Mouse (Mus musculus) forebrain, postnatal 0 days (tissue): ENCODE measurements around the gene Prdm2. TPM values are rescaled to one million over a fixed set of nuclear protein-coding genes. Genes with fewer than 3 reads are reported as not detected.

Experiments
- ATAC-seq: fragments of 200-750 bp; cut with Nextera tagmentation; 2 replicates; pipeline ENCODE4 v1.8.0; 2017; ENCODE audit warnings: mild to moderate bottlenecking, moderate library complexity
- DNase-seq: peaks from one replicate; pipeline ENCODE4 v3.0.0-alpha.2; 2015
- H3K27ac ChIP-seq: fragments of 300-500 bp; sonication (generic); 2 replicates; pipeline ENCODE4 v1.5.1; 2014; ENCODE audit warnings: low read depth, mild to moderate bottlenecking, antibody characterized with exemption, low read length, moderate library complexity, mixed read lengths
- H3K27me3 ChIP-seq: fragments of 300-500 bp; sonication (generic); 2 replicates; pipeline ENCODE4 v1.6.1; 2014; ENCODE audit warnings: mild to moderate bottlenecking, low read length, mixed read lengths; ENCODE audit not compliant: insufficient read depth
- H3K36me3 ChIP-seq: fragments of 300-500 bp; sonication (generic); 2 replicates; pipeline ENCODE4 v1.6.1; 2014; ENCODE audit warnings: mild to moderate bottlenecking, moderate library complexity; ENCODE audit not compliant: insufficient read depth
- H3K4me1 ChIP-seq: fragments of 300-500 bp; sonication (generic); 2 replicates; pipeline ENCODE4 v1.6.1; 2014; ENCODE audit warnings: antibody characterized with exemption; ENCODE audit not compliant: insufficient read depth
- H3K4me2 ChIP-seq: fragments of 300-500 bp; sonication (generic); 2 replicates; pipeline ENCODE4 v1.6.1; 2014; ENCODE audit warnings: low read depth, mild to moderate bottlenecking, moderate library complexity
- H3K4me3 ChIP-seq: fragments of 300-500 bp; sonication (generic); 2 replicates; pipeline ENCODE4 v1.5.1; 2014; ENCODE audit warnings: low read depth, low read length, mixed read lengths
- H3K9ac ChIP-seq: fragments of 300-500 bp; sonication (generic); 2 replicates; pipeline ENCODE4 v1.6.1; 2014; ENCODE audit warnings: mild to moderate bottlenecking
- H3K9me3 ChIP-seq: fragments of 300-500 bp; sonication (generic); 2 replicates; pipeline ENCODE4 v1.6.1; 2016; ENCODE audit warnings: low read length
- CTCF ChIP-seq: sonication (generic); IDR thresholded peaks from 2 replicates; pipeline ENCODE4 v1.5.1; 2016; ENCODE audit warnings: antibody characterized with exemption, control low read depth, low read depth
- WGBS: fragments of 180-500 bp; shearing (Covaris S2); extraction: QIAGEN DNeasy Blood & Tissue Kit; methylation state at CpG from one replicate; pipeline ENCODE4 v1.1.7; 2014; 5-methylcytosine and 5-hydroxymethylcytosine counted together
- polyA plus RNA-seq: library from polyadenylated mRNA; unstranded; fragments of >200 nt; fragmentation: Nextera tagmentation; extraction: Ambion mirVana; gene quantifications from 2 replicates; pipeline ENCODE4 v1.2.1, GENCODE M21; 2015
- total RNA-seq: library from RNA; depleted of rRNA; stranded (reverse); fragments of >200 nt; gene quantifications from 2 replicates; pipeline ENCODE4 v1.2.3, GENCODE M21; 2014

Prdm2 gene
- total and polyA plus RNA-seq, 2 experiments from 2014 or later, result 12.1 to 23.7 TPM

- Histone ChIP-seq H3K4me3 (no peak overlapping the region), H3K9me3 (no peaks in the 10 kb centered on the region), H3K36me3 (no peaks in the 10 kb centered on the region), H3K9ac (no peak overlapping the region), H3K27me3 (no peaks in the 10 kb centered on the region), H3K27ac (no peak overlapping the region), H3K4me1 (no peaks in the 10 kb centered on the region), H3K4me2 (no peak overlapping the region)
- ATAC-seq, result no peak
- no peak for DNase-seq
- 68% methylated on average over 11 of the region's 11 CpGs for WGBS
- TF ChIP-seq CTCF, result no peak
Measured at GRCm38 (mm10) chr4:143099288-143100039, 113.3 kb downstream of the Prdm2 start.

- 51% methylated on average over 12 of the region's 12 CpGs for WGBS
- ATAC-seq, result no peak; the same call in 1 of the 2 replicates
- Histone ChIP-seq H3K27me3 (no peaks in the 10 kb centered on the region), H3K4me2 (no peak overlapping the region), H3K36me3 (no peaks in the 10 kb centered on the region), H3K9me3 (no peaks in the 10 kb centered on the region), H3K27ac (no peak overlapping the region), H3K4me3 (no peak overlapping the region), H3K4me1 (no peaks in the 10 kb centered on the region), H3K9ac (no peak overlapping the region)
- DNase-seq, result no peak
- TF ChIP-seq CTCF, result no peak
Measured at GRCm38 (mm10) chr4:143092082-143092701, 120.6 kb downstream of the Prdm2 start.

GRCm38 (mm10) chr4:143090551-143090950, 122.2 kb downstream of the Prdm2 start:
- WGBS, result 94% methylated on average over 3 of the region's 3 CpGs
- Histone ChIP-seq H3K9me3 (no peaks in the 10 kb centered on the region), H3K27me3 (no peaks in the 10 kb centered on the region), H3K4me1 (no peaks in the 10 kb centered on the region), H3K9ac (no peak overlapping the region), H3K27ac (no peak overlapping the region), H3K4me2 (no peak overlapping the region), H3K36me3 (no peaks in the 10 kb centered on the region), H3K4me3 (no peak overlapping the region)
- no peak for DNase-seq
- 0 out of 2 replicates have a peak, but pooled peaks have one; percentile 7 for TF ChIP-seq CTCF
- no peak for ATAC-seq

GRCm38 (mm10) chr4:143074071-143074765, 138.6 kb downstream of the Prdm2 start:
- Histone ChIP-seq H3K9ac (peak overlapping the region; percentile 25; the same call in 1 of the 2 replicates), H3K36me3 (no peaks in the 10 kb centered on the region), H3K9me3 (no peaks in the 10 kb centered on the region), H3K27me3 (no peaks in the 10 kb centered on the region), H3K4me2 (peak overlapping the region; percentile 44), H3K27ac (no peak overlapping the region), H3K4me3 (peak overlapping the region; percentile 17; the same call in 1 of the 2 replicates), H3K4me1 (no peaks in the 10 kb centered on the region)
- DNase-seq (peak; percentile 6), ATAC-seq (peak; percentile 23; the same call in 1 of the 2 replicates)
- no peak; the same call in 1 of the 2 replicates for TF ChIP-seq CTCF
- 7% methylated on average over 20 of the region's 20 CpGs for WGBS

GRCm38 (mm10) chr4:143071791-143072190, 141.0 kb downstream of the Prdm2 start:
- Histone ChIP-seq H3K4me3 (no peak overlapping the region), H3K27me3 (no peaks in the 10 kb centered on the region), H3K4me2 (no peak overlapping the region), H3K27ac (no peak overlapping the region), H3K36me3 (no peaks in the 10 kb centered on the region), H3K4me1 (no peaks in the 10 kb centered on the region), H3K9me3 (no peaks in the 10 kb centered on the region), H3K9ac (no peak overlapping the region)
- no peak for TF ChIP-seq CTCF
- DNase-seq (peak; percentile 10), ATAC-seq (no peak)
- WGBS, result 41% methylated on average over 8 of the region's 8 CpGs

- ATAC-seq, result no peak
- Histone ChIP-seq H3K4me3 (no peak overlapping the region), H3K27me3 (no peaks in the 10 kb centered on the region), H3K4me1 (no peaks in the 10 kb centered on the region), H3K27ac (no peak overlapping the region), H3K36me3 (no peaks in the 10 kb centered on the region), H3K9ac (no peak overlapping the region), H3K4me2 (no peak overlapping the region), H3K9me3 (no peaks in the 10 kb centered on the region)
- 89% methylated on average over 9 of the region's 9 CpGs for WGBS
- no peak for TF ChIP-seq CTCF
- DNase-seq, result no peak
Measured at GRCm38 (mm10) chr4:143067006-143067405, 145.8 kb downstream of the Prdm2 start.
